Mouse (Mus musculus) kidney, embryonic 16.5 days (tissue): ENCODE data around the gene Cep68. TPM values are rescaled to one million over a fixed set of nuclear protein-coding genes. Genes with fewer than 3 reads are reported as not detected.

Experiments used
- ATAC-seq: fragments of 200-750 bp; cut with Nextera tagmentation; 2 replicates; pipeline ENCODE4 v1.8.0; 2017; ENCODE audit warnings: moderate TSS enrichment; ENCODE audit not compliant: low FRiP score, low TSS enrichment
- H3K27ac ChIP-seq: fragments of 300-500 bp; sonication (generic); 2 replicates; pipeline ENCODE4 v1.5.1; 2014; ENCODE audit warnings: low read length
- H3K27me3 ChIP-seq: fragments of 300-500 bp; sonication (generic); 2 replicates; pipeline ENCODE4 v1.6.1; 2014; ENCODE audit warnings: low read length, control low read depth, mixed read lengths; ENCODE audit not compliant: insufficient read depth
- H3K36me3 ChIP-seq: fragments of 300-500 bp; sonication (generic); 2 replicates; pipeline ENCODE4 v1.6.1; 2014; ENCODE audit warnings: low read length, control low read depth, mixed read lengths; ENCODE audit not compliant: insufficient read depth
- H3K4me1 ChIP-seq: fragments of 300-500 bp; sonication (generic); 2 replicates; pipeline ENCODE4 v1.6.1; 2014; ENCODE audit warnings: low read length, control low read depth, mixed read lengths; ENCODE audit not compliant: insufficient read depth
- H3K4me2 ChIP-seq: fragments of 300-500 bp; sonication (generic); replicated peaks from 2 replicates; pipeline ENCODE4 v1.6.1; 2014; ENCODE audit warnings: low read depth, low read length
- H3K4me3 ChIP-seq: fragments of 300-500 bp; sonication (generic); 2 replicates; pipeline ENCODE4 v1.5.1; 2014; ENCODE audit warnings: mild to moderate bottlenecking, low read length
- H3K9ac ChIP-seq: fragments of 300-500 bp; sonication (generic); replicated peaks from 2 replicates; pipeline ENCODE4 v1.6.1; 2014; ENCODE audit warnings: low read length
- H3K9me3 ChIP-seq: fragments of 300-500 bp; sonication (generic); 2 replicates; pipeline ENCODE4 v1.6.1; 2016; ENCODE audit warnings: low read length, control low read depth
- WGBS: fragments of 180-500 bp; shearing (Covaris S2); extraction: QIAGEN DNeasy Blood & Tissue Kit; methylation state at CpG from one replicate; pipeline ENCODE4 v1.1.7; 2014; 5-methylcytosine and 5-hydroxymethylcytosine counted together
- polyA plus RNA-seq: library from polyadenylated mRNA; unstranded; fragments of >200 nt; fragmentation: Nextera tagmentation; extraction: Ambion mirVana; gene quantifications from 2 replicates; pipeline ENCODE4 v1.2.1, GENCODE M21; 2015

Gene Cep68
- polyA plus RNA-seq, 1 experiment from 2014 or later = 35.1 TPM

DNA sequence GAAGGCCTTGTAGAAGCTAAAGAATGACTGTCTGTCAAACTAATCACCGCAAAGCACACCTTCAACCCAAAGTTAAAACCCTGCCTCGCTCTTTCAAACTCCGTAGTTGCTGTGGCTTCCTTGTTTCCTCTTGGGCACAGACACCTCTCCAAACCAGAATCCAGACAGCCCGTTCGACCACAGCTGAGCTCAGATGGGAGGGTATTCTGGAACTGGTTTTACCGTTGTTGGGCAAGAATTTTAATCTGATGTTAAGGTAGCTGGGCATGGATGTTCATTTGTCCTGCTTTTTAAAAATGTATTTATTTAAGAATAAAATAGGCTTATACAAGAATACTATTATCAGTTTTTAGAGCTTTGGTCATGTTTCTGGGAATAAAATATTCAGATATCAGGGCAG is 62.0 kb downstream of the Cep68 start:
- no peak overlapping the region for H3K9ac ChIP-seq
- H3K36me3 ChIP-seq = no peaks in the 10 kb centered on the region
- no peaks in the 10 kb centered on the region for H3K27me3 ChIP-seq
- no peak overlapping the region for H3K4me3 ChIP-seq
- no peaks in the 10 kb centered on the region for H3K4me1 ChIP-seq
- H3K27ac ChIP-seq = no peak overlapping the region
- H3K9me3 ChIP-seq = no peaks in the 10 kb centered on the region
- ATAC-seq = no peak
- 71% methylated on average over 6 of the region's 6 CpGs for WGBS
- H3K4me2 ChIP-seq = no peak overlapping the region

Other genes with a start within 250 kb of the Cep68 start
- gene Actr2, start 136.5 kb downstream of the Cep68 start, polyA plus RNA-seq = 109 and 116 TPM in 2 replicates
- 261 and 265 TPM in 2 replicates for gene Rab1a, start 48.0 kb downstream of the Cep68 start, polyA plus RNA-seq
- gene Slc1a4, start 83.3 kb upstream of the Cep68 start, polyA plus RNA-seq = 9.4 and 9.8 TPM in 2 replicates